Mouse (Mus musculus) brain, embryonic 14.5 days (tissue): Measurements from ENCODE around the gene Bicdl2. TPM values are rescaled to one million over a fixed set of nuclear protein-coding genes. Genes with fewer than 3 reads are reported as not detected.
A peak's percentile ranks its signal among the peaks of the same experiment; 100 is the strongest.

ENCODE experiments used
- DNase-seq: peaks from one replicate; pipeline ENCODE4 v3.0.0-alpha.2; 2011; ENCODE audit warnings: low read depth
- CTCF ChIP-seq: fragments of 200-500 bp; IDR thresholded peaks from 2 replicates; pipeline ENCODE4 v1.5.1; 2012; ENCODE audit warnings: inconsistent platforms, mild to moderate bottlenecking, moderate library complexity, borderline replicate concordance; ENCODE audit not compliant: insufficient read depth, insufficient read length; ENCODE audit errors: extremely low read depth
- POLR2A ChIP-seq: fragments of 200-500 bp; IDR thresholded peaks from 2 replicates; pipeline ENCODE4 v1.6.1; 2012; ENCODE audit warnings: mild to moderate bottlenecking, inconsistent platforms, borderline replicate concordance; ENCODE audit not compliant: poor library complexity, insufficient read depth, insufficient read length, severe bottlenecking; ENCODE audit errors: extremely low read depth
- polyA plus RNA-seq: library from polyadenylated mRNA; depleted of rRNA; stranded (reverse); fragments of >200 nt; gene quantifications from 2 replicates; pipeline ENCODE4 v1.2.3, GENCODE M21; 2012

Bicdl2 gene
- polyA plus RNA-seq, 1 experiment, result 0.08 TPM

DNA sequence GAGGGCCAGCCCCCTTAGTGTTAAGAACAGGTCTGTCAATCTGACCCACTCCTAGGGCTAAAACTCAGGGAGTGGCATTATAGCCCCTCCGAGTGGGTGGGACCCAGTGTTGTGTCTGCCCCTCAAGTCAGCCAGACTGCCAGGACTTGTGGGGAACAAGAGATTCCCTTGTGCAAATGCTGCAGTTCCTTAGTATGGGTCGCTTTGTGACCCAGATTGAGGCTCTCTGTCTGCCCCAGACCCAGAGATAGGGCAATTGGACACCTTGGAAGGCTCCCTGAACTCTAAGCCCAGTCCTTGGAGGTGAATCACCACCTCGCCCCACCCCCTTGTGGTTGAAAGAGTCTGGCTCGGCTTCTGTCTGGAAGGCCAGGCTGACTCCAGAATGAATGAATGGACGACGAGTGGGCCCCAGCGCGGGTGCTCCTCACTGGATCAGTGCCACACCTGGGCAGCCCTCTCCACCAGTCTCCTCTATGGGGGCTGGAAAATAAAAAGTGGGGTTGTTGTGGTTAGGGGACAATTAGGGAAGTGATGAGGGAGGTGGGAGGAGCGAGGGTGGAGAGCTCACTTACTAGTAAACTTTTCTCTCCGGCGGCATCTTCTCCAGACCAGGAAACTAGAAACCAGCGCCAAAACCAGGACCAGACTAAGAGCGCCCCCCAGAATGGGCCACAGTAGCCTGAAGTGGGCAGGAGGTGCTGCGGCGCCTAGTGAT lies 15.4 kb downstream of the Bicdl2 start:
- DNase-seq, result no peak
- no peak for TF ChIP-seq POLR2A
- no peak for TF ChIP-seq CTCF

DNA sequence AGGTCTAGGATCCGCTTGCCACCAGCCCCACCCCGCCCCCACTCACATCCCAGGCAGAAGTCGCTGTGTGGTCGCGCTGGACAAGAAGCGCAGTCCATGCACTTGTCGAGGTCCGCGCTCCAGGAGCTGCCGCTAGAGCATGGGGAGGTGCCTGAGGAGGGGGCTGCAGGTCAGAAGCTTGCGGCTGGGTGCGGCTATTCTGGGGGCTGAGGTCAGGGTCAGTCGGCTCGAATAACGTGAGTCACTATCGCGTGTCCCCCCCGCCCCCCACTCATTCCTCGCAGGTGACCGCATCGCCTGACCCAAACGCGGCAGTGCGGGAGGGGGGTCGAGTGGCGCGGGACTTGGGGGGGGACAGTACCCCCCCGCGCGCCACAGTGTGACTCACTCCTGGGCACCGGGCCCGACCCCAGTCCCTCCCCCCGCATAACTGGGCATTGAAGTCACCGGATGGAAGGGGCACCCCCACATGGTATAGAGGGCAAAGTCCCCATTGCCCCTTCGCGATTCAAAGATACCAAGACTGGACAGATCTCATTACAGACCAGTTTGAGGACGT lies 16.2 kb downstream of the Bicdl2 start:
- peak; percentile 24 for DNase-seq
- TF ChIP-seq CTCF (no peak), POLR2A (no peak)

DNA sequence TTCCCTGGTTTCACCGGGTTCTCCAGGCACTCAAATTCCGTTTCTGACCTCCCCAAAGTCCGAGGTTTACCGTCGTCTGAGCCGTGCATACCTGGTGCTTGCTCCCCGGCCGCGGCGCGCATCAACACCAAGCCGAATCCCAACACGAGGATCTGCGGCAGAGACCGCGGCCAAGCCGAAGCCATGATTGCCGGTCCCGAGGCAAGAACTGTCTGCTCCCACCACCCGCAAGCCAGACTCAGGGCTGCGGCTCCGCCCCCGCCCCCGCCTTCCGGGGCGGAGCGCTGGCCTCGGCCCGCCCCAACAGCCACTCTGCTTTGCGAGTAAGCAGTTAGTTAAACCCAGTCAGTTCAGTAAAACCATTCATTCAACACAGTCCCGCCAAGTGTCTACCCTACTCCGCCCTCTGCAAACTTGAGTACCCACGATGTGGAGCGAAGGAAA lies 17.0 kb downstream of the Bicdl2 start, which contains the start of gene Tnfrsf12a:
Gene Tnfrsf12a, minus strand, starts transcription at position 233 of the 444 bp plus-strand sequence.
- no peak for TF ChIP-seq CTCF
- TF ChIP-seq POLR2A, result peak; percentile 33; the same call in 1 of the 2 replicates
- peak; percentile 91 for DNase-seq

DNA sequence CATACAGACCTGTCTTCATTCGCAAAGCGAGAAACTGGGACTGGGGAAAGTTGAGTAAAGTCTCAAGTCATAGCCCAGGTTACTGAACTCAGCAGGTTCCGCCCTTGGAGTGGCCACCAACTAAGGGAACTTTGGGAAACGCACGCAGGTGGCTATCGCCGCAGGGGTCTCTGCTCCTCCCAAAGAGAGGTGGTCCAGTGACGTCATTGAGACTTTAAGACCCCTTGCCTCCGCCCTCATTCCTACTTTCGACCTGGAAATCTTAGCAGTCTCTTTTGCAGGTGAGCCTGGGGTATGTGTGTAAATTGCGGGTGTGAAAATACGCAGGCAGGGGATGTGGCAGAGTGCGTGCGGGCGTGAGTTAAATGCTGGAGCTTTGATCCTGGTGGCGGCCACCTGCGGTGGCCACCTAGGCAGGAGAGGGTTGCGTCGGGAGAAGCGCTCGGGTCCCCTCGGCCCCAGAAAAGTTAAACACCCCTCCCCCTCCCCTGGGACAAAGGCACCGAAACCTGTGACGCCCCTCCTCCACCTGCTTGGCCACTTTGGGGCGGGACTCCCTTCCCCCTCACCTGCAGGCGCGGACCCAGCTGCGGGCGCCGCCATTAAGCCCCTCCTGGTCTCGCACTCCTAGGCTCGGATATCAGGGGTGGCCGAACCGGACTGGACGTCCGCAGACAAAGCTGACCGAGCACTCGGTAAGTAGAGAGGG lies 19.0 kb downstream of the Bicdl2 start, which contains the start of gene Cldn6:
Gene Cldn6, plus strand, starts transcription at position 123 of the 709 bp plus-strand sequence.
- DNase-seq, result no peak
- TF ChIP-seq CTCF (no peak), POLR2A (no peak)

DNA sequence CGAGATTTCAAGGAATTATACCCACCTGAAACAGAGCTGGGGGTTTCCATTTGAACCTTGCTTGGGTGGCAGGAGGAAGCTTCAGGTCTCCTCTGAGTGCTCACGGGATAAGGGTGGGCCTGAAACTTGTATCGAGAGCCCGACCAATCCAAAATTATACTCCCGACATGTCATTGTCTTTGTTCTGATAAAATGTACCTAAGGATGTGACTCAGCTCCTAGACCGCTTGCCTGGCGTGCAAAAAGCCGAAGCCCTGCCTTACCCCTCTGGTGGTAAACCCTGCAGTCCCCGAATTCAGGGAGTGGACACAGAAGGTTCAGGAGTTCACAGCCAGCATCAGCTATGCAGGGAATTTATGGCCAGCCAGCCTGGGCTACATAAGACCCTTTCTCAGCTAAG lies 20.0 kb downstream of the Bicdl2 start:
- DNase-seq, result no peak
- TF ChIP-seq CTCF, result no peak
- no peak for TF ChIP-seq POLR2A

DNA sequence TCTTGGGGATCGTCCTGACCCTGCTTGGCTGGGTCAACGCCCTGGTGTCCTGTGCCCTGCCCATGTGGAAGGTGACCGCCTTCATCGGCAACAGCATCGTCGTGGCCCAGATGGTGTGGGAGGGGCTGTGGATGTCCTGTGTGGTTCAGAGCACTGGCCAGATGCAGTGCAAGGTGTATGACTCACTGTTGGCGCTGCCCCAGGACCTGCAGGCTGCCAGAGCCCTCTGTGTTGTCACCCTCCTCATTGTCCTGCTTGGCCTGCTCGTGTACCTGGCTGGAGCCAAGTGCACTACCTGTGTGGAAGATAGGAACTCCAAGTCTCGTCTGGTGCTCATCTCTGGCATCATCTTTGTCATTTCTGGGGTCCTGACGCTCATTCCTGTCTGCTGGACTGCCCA lies 20.8 kb downstream of the Bicdl2 start:
- no peak for DNase-seq
- TF ChIP-seq POLR2A (no peak), CTCF (no peak)

DNA sequence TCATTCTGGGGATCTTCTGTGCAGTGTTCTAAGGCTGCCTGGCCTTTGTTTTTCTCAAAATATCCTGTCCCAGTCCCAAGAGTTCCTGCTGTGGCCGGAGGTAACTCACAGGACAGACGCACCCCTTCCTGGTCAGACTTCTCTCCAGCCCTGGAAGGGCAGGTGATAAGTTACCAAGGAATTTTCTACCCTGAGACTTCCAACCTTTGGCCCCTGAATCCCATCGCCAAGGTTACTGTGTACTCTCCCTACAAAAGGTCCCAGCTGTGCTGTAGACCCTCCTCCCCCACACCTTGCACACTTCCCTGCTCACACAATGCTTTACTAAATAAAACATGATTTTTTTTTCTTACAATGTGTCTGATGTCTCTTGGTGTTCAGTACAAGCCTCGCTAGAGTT lies 21.8 kb downstream of the Bicdl2 start:
- DNase-seq, result no peak
- TF ChIP-seq POLR2A (no peak), CTCF (no peak)

DNA sequence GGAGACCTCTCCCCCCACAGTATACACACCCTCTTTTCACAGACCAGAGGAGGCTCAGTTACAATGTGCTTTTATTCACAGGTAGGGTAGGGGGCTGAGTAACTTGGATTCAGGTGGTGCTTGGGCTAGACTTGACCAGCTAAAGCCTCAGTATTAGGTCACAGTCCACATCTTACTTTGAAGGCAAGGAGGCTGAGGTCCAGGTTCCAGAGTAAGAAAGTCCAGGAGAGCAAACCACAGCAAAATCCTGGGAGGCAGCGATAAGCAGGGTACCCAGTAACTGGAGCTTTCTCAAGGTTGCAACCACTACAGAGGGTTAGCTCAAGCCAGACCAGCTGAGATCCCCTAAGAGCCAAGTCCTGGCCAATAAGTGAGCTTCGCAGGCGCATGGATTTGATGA lies 22.2 kb downstream of the Bicdl2 start:
- no peak for TF ChIP-seq CTCF
- no peak for TF ChIP-seq POLR2A
- no peak for DNase-seq

DNA sequence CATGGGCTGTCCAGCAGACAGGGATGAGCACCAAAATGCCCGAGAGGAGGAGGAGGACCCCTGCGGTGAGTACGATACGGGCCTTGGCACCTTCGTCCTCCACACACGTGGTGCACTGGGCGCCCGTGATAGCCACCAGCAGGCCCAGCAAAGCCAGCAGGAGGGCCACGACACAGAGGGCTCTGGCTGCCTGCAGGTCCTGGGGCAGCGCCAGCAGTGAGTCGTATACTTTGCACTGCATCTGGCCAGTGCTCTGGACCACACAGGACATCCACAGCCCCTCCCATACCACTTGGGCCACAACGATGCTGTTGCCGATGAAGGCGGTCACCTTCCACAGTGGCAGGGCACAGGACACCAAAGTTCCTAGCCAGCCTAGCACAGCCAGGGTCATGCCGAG lies 22.9 kb downstream of the Bicdl2 start:
- TF ChIP-seq CTCF (no peak), POLR2A (no peak)
- no peak for DNase-seq

DNA sequence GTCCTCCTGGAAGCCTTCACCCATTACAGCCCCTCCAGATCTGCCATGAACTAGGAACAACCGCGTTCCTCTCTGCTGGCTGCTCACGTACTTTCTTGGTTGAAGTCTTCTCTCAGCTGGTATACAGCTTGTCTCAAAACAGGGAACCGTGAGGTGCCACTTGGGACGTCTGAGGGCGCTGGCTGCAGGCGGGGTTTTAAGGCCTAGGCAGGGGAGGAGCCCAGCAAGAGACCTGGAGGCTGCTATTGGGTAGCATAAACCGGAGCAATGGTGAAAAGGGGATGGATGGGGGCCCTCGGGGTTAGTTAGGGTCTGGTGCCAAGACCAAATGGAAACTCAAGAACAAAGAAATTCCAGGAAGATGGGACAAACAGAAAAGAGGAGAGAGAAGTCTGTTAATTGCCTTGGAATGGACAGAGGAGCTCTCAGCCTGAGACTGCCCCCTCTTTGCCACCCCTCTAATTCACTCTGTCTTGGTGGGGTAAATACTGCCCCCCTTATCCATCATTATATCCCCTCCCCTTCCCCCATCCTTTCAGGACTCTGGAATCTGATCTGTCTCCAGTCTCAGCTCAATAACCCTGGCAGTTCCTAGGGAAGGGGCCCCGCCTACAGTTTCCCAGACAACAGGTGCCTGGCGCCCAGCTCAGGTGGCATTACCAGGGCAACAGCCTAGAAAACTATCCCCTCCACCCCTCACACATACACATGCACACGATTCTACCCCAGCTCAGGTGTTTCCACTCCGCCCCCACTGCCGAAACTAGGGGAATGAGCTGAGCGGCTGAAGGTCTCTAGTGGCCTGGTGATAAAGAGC lies 23.8 kb downstream of the Bicdl2 start, which contains the start of gene Cldn9:
Gene Cldn9, minus strand, starts transcription at position 171 of the 817 bp plus-strand sequence.
- peak; percentile 51 for DNase-seq
- TF ChIP-seq CTCF, result no peak
- TF ChIP-seq POLR2A, result no peak

DNA sequence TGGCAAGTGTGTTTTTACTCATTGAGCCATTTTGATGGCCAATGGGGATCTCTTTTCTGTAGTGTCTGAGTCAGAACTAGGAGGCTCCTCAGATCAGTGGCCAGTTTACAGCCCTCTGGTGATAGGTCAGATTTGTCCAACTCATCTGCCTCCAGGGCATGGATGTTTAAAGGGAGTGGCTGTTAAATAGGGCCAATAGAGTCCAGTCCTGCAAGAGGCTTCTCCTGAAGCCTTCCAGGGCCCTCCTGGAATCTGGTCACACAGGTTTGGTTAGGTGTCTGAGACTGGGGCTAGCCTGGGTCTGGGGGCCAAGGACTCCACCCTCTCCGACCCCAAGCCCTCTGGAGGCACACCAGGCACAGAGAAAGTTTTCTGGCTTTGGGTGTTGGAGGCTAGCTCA lies 34.2 kb downstream of the Bicdl2 start:
- no peak for TF ChIP-seq CTCF
- TF ChIP-seq POLR2A, result no peak
- no peak for DNase-seq

DNA sequence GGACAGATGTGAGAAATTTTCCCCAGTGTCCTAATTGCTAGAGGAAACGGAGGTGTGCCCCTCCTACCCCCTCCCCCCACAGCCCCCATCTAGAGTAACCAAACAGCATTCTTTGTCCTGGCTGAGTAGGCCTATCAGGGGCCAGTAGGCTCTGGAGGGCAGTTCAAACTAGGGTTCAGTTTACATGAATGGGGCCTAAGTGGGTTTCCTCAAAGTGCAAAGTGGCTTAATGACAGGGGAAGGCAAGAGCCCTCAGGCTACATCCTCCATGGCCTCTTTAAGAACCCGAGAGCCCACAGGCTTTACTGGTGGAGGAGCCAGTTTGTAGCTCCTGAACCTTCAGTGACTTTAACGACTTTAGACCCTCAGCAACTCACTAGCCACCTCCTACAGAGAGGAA lies 35.5 kb downstream of the Bicdl2 start:
- no peak for TF ChIP-seq CTCF
- no peak for TF ChIP-seq POLR2A
- no peak for DNase-seq
